Mouse (Mus musculus) heart, embryonic 13.5 days (tissue): Measurements from ENCODE around the gene Tanc1. TPM values are rescaled to one million over a fixed set of nuclear protein-coding genes. Genes with fewer than 3 reads are reported as not detected.

ENCODE experiments used
- ATAC-seq: fragments of 200-750 bp; cut with Nextera tagmentation; 2 replicates; pipeline ENCODE4 v1.8.0; 2017; ENCODE audit warnings: moderate TSS enrichment; ENCODE audit not compliant: insufficient number of reproducible peaks, low FRiP score, low TSS enrichment; ENCODE audit errors: extremely low read depth
- H3K27ac ChIP-seq: fragments of 300-500 bp; sonication (generic); replicated peaks from 2 replicates; pipeline ENCODE4 v1.5.1; 2015; ENCODE audit warnings: moderate library complexity, mild to moderate bottlenecking, inconsistent platforms
- H3K27me3 ChIP-seq: fragments of 300-500 bp; sonication (generic); replicated peaks from 2 replicates; pipeline ENCODE4 v1.6.1; 2015; ENCODE audit warnings: mild to moderate bottlenecking, inconsistent platforms
- H3K36me3 ChIP-seq: fragments of 300-500 bp; sonication (generic); 2 replicates; pipeline ENCODE4 v1.6.1; 2015; ENCODE audit warnings: mild to moderate bottlenecking, inconsistent platforms
- H3K4me1 ChIP-seq: fragments of 300-500 bp; sonication (generic); 2 replicates; pipeline ENCODE4 v1.6.1; 2015; ENCODE audit warnings: inconsistent platforms
- H3K4me2 ChIP-seq: fragments of 300-500 bp; sonication (generic); 2 replicates; pipeline ENCODE4 v1.6.1; 2015; ENCODE audit warnings: inconsistent platforms, mild to moderate bottlenecking, moderate library complexity
- H3K4me3 ChIP-seq: fragments of 300-500 bp; sonication (generic); 2 replicates; pipeline ENCODE4 v1.5.1; 2015; ENCODE audit warnings: moderate library complexity, mild to moderate bottlenecking, inconsistent platforms
- H3K9ac ChIP-seq: fragments of 300-500 bp; sonication (generic); 2 replicates; pipeline ENCODE4 v1.6.1; 2015; ENCODE audit warnings: inconsistent platforms, mild to moderate bottlenecking, moderate library complexity
- H3K9me3 ChIP-seq: fragments of 300-500 bp; sonication (generic); 2 replicates; pipeline ENCODE4 v1.6.1; 2016; ENCODE audit warnings: inconsistent platforms
- WGBS: fragments of 180-500 bp; shearing (Covaris S2); methylation state at CpG from one replicate; pipeline ENCODE4 v1.1.7; 2015; ENCODE audit warnings: mixed read lengths; 5-methylcytosine and 5-hydroxymethylcytosine counted together
- polyA plus RNA-seq: library from polyadenylated mRNA; unstranded; fragments of >200 nt; fragmentation: Nextera tagmentation; extraction: Ambion mirVana; gene quantifications from 2 replicates; pipeline ENCODE4 v1.2.1, GENCODE M21; 2015

The Tanc1 gene
- polyA plus RNA-seq, 1 experiment from 2014 or later = 25.0 TPM

GRCm38 (mm10) chr2:59821044-59821443 lies 209.2 kb downstream of the Tanc1 start:
- Histone ChIP-seq H3K4me3 (no peak overlapping the region), H3K4me1 (peaks cover 36% of the 10 kb centered on the region), H3K9me3 (no peaks in the 10 kb centered on the region), H3K4me2 (no peak overlapping the region), H3K9ac (no peak overlapping the region), H3K27me3 (no peaks in the 10 kb centered on the region), H3K27ac (no peak overlapping the region), H3K36me3 (peaks cover 70% of the 10 kb centered on the region)
- ATAC-seq = no peak
- WGBS = 83% methylated on average over 2 of the region's 2 CpGs

GRCm38 (mm10) chr2:59824289-59824688 lies 212.4 kb downstream of the Tanc1 start:
- Histone ChIP-seq H3K27ac (peak overlapping the region; percentile 86), H3K4me3 (no peak overlapping the region), H3K27me3 (no peaks in the 10 kb centered on the region), H3K4me1 (peaks cover 63% of the 10 kb centered on the region), H3K9ac (peak overlapping the region; percentile 47; the same call in 1 of the 2 replicates), H3K9me3 (no peaks in the 10 kb centered on the region), H3K36me3 (peaks cover 48% of the 10 kb centered on the region), H3K4me2 (peak overlapping the region; percentile 24)
- 21% methylated on average over 8 of the region's 8 CpGs for WGBS
- ATAC-seq = no peak

GRCm38 (mm10) chr2:59825380-59825779 lies 213.5 kb downstream of the Tanc1 start:
- H3K36me3 ChIP-seq = peaks cover 37% of the 10 kb centered on the region
- no peak for ATAC-seq
- peaks cover 74% of the 10 kb centered on the region for H3K4me1 ChIP-seq
- H3K4me2 ChIP-seq = no peak overlapping the region
- 87% methylated on average over 4 of the region's 4 CpGs for WGBS
- H3K9me3 ChIP-seq = no peaks in the 10 kb centered on the region
- no peak overlapping the region for H3K4me3 ChIP-seq
- H3K9ac ChIP-seq = no peak overlapping the region
- H3K27ac ChIP-seq = peak overlapping the region; percentile 86
- no peaks in the 10 kb centered on the region for H3K27me3 ChIP-seq

GRCm38 (mm10) chr2:59828103-59828655 lies 216.3 kb downstream of the Tanc1 start:
- Histone ChIP-seq H3K27ac (peak overlapping the region; percentile 98), H3K4me3 (no peak overlapping the region), H3K27me3 (no peaks in the 10 kb centered on the region), H3K4me2 (peak overlapping the region; percentile 51), H3K9me3 (no peaks in the 10 kb centered on the region), H3K4me1 (peaks cover 96% of the 10 kb centered on the region), H3K9ac (peak overlapping the region; percentile 37; the same call in 1 of the 2 replicates), H3K36me3 (peaks cover 17% of the 10 kb centered on the region)
- 47% methylated on average over 11 of the region's 11 CpGs for WGBS
- ATAC-seq = no peak

- Histone ChIP-seq H3K4me1 (peaks cover 96% of the 10 kb centered on the region), H3K9ac (peak overlapping the region; percentile 74), H3K9me3 (no peaks in the 10 kb centered on the region), H3K4me2 (peak overlapping the region; percentile 51), H3K27me3 (no peaks in the 10 kb centered on the region), H3K27ac (peak overlapping the region; percentile 98), H3K36me3 (peaks cover 24% of the 10 kb centered on the region), H3K4me3 (0 out of 2 replicates have a peak overlapping the region, but pooled peaks have one; percentile 13)
- ATAC-seq = peak; percentile 61
- 7% methylated on average over 14 of the region's 14 CpGs for WGBS
Observed at GRCm38 (mm10) chr2:59828777-59829508, 217.1 kb downstream of the Tanc1 start.

- Histone ChIP-seq H3K36me3 (peaks cover 25% of the 10 kb centered on the region), H3K9me3 (no peaks in the 10 kb centered on the region), H3K27ac (peak overlapping the region; percentile 98), H3K27me3 (no peaks in the 10 kb centered on the region), H3K4me1 (peaks cover 96% of the 10 kb centered on the region), H3K4me2 (peak overlapping the region; percentile 51), H3K4me3 (no peak overlapping the region), H3K9ac (peak overlapping the region; percentile 74)
- WGBS = 57% methylated on average over 7 of the region's 7 CpGs
- no peak for ATAC-seq
Observed at GRCm38 (mm10) chr2:59829718-59830117, 217.9 kb downstream of the Tanc1 start.

GRCm38 (mm10) chr2:59830151-59830550 lies 218.3 kb downstream of the Tanc1 start:
- Histone ChIP-seq H3K27me3 (no peaks in the 10 kb centered on the region), H3K4me3 (no peak overlapping the region), H3K9me3 (no peaks in the 10 kb centered on the region), H3K9ac (peak overlapping the region; percentile 74), H3K4me2 (peak overlapping the region; percentile 51), H3K36me3 (peaks cover 28% of the 10 kb centered on the region), H3K4me1 (peaks cover 92% of the 10 kb centered on the region), H3K27ac (peak overlapping the region; percentile 98)
- 18% methylated on average over 9 of the region's 9 CpGs for WGBS
- peak; percentile 2; the same call in 1 of the 2 replicates for ATAC-seq

GRCm38 (mm10) chr2:59830940-59831339 lies 219.1 kb downstream of the Tanc1 start:
- Histone ChIP-seq H3K36me3 (peaks cover 36% of the 10 kb centered on the region), H3K9ac (peak overlapping the region; percentile 74), H3K4me2 (no peak overlapping the region), H3K4me1 (peaks cover 85% of the 10 kb centered on the region), H3K27ac (peak overlapping the region; percentile 98), H3K4me3 (no peak overlapping the region), H3K9me3 (no peaks in the 10 kb centered on the region), H3K27me3 (no peaks in the 10 kb centered on the region)
- ATAC-seq = no peak
- WGBS = 65% methylated on average over 5 of the region's 5 CpGs

GRCm38 (mm10) chr2:59831831-59832230 lies 220.0 kb downstream of the Tanc1 start:
- Histone ChIP-seq H3K4me2 (no peak overlapping the region), H3K9me3 (no peaks in the 10 kb centered on the region), H3K36me3 (peaks cover 42% of the 10 kb centered on the region), H3K27me3 (no peaks in the 10 kb centered on the region), H3K27ac (peak overlapping the region; percentile 98; the same call in 1 of the 2 replicates), H3K9ac (0 out of 2 replicates have a peak overlapping the region, but pooled peaks have one; percentile 3), H3K4me3 (no peak overlapping the region), H3K4me1 (peaks cover 76% of the 10 kb centered on the region)
- WGBS = 75% methylated on average over 7 of the region's 7 CpGs
- ATAC-seq = no peak

GRCm38 (mm10) chr2:59838825-59839224 lies 227.0 kb downstream of the Tanc1 start:
- H3K36me3 ChIP-seq = peaks cover 96% of the 10 kb centered on the region
- 78% methylated on average over 8 of the region's 8 CpGs for WGBS
- no peak overlapping the region for H3K4me2 ChIP-seq
- H3K27me3 ChIP-seq = no peaks in the 10 kb centered on the region
- H3K4me1 ChIP-seq = peaks cover 32% of the 10 kb centered on the region
- H3K27ac ChIP-seq = no peak overlapping the region
- no peaks in the 10 kb centered on the region for H3K9me3 ChIP-seq
- no peak for ATAC-seq
- no peak overlapping the region for H3K4me3 ChIP-seq
- H3K9ac ChIP-seq = no peak overlapping the region

- Histone ChIP-seq H3K4me3 (no peak overlapping the region), H3K36me3 (peaks cover 96% of the 10 kb centered on the region)
- ATAC-seq = no peak
Observed at GRCm38 (mm10) chr2:59839755-59840154, 227.9 kb downstream of the Tanc1 start.

More at GRCm38 (mm10) chr2:59839755-59840154, 227.9 kb downstream of the Tanc1 start:
- Histone ChIP-seq H3K27me3 (no peaks in the 10 kb centered on the region), H3K9ac (no peak overlapping the region), H3K9me3 (no peaks in the 10 kb centered on the region), H3K4me1 (peaks cover 33% of the 10 kb centered on the region), H3K4me2 (no peak overlapping the region), H3K27ac (no peak overlapping the region)
- 91% methylated on average over 2 of the region's 2 CpGs for WGBS
